Mouse (Mus musculus) forelimb bud, embryonic 11.5 days (tissue): ENCODE measurements around the gene Sh3bgrl.
"Not testable (repeated sequence)": the region's sequence is repeated elsewhere in the genome, so short reads cannot be mapped to it uniquely, and the experiment has no call there.

Source experiments
- DNase-seq: peaks from one replicate; pipeline ENCODE4 v3.0.0-alpha.2; 2012; ENCODE audit warnings: low read depth, low spot score

Gene Sh3bgrl

GRCm38 (mm10) chrX:109095245-109096242 lies at the start of gene Sh3bgrl:
Sh3bgrl (plus strand) TSS chrX:109095365.
- DNase-seq: peak; percentile 85

GRCm38 (mm10) chrX:109047773-109048172 lies 47.4 kb upstream of the Sh3bgrl start:
- DNase-seq: no peak

- no peak for DNase-seq
These were observed 23.4 kb upstream of the Sh3bgrl start for GRCm38 (mm10) chrX:109071719-109072118.

- no peak for DNase-seq
These were observed 19.4 kb upstream of the Sh3bgrl start for GRCm38 (mm10) chrX:109075716-109076115.

GRCm38 (mm10) chrX:109076355-109076754 lies 18.8 kb upstream of the Sh3bgrl start:
- DNase-seq: no peak

DNA sequence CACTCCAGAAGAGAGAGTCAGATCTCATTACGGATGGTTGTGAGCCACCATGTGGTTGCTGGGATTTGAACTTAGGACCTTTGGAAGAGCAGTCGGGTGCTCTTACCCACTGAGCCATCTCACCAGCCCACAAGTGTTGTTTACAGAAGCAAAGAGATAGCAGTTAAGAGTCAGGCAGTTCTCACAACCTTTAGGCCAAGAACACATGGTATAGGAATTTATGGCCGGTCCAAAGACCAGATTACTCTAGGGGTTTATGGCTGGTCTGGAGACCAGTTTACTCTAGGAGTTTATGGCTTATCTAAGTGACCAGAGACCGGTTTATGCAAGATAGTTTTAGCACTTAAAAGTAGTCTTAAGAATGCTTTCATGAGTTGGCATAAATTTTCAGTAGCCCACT lies 15.8 kb upstream of the Sh3bgrl start:
- DNase-seq: not testable (repeated sequence)

GRCm38 (mm10) chrX:109087073-109087472 lies 8.1 kb upstream of the Sh3bgrl start:
- no peak for DNase-seq

DNA sequence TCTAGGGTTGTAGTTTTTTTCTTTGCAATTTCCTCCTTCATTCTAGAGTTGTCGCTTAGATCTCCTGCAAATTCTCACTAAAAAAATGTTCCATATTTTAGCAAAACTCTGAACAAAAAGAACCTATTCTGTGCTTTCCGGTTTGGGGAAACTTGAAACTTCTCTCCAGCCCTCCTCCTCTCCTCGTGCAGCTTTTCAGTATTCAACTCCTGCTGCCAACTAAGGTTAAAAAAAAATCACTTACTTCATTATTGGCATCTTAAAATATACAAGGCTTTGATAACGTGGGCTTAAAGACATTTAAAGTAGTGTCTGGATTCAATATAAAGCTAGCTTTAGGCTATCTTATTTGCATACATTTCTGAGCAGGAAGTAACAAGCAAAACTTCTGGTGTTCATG lies 365 bp upstream of the Sh3bgrl start:
- peak; percentile 11 for DNase-seq

DNA sequence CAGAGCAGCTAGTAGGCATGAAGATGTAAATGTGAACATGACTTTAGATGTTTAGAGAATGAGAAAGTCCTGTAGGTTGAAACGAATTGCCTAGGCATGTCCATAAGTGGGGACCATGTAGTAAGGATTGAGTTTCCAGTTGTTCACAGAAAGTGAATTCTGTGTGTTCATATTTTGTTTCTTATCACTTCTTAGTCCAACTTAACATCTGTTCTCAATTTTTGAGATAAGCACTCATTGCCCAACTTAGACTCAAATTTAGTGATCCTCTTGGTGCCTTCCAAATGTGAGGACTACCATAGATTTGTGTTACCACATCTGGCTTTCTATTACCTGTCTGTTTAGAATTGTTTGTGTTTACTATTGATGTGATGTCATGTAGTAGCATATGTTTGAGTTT lies 3.3 kb downstream of the Sh3bgrl start:
- no peak for DNase-seq

- no peak for DNase-seq
These were observed 5.3 kb downstream of the Sh3bgrl start for GRCm38 (mm10) chrX:109100441-109100840.

- no peak for DNase-seq
These were observed 13.1 kb downstream of the Sh3bgrl start for GRCm38 (mm10) chrX:109108117-109108805.

- DNase-seq: no peak
These were observed 17.7 kb downstream of the Sh3bgrl start for GRCm38 (mm10) chrX:109112885-109113284.

DNA sequence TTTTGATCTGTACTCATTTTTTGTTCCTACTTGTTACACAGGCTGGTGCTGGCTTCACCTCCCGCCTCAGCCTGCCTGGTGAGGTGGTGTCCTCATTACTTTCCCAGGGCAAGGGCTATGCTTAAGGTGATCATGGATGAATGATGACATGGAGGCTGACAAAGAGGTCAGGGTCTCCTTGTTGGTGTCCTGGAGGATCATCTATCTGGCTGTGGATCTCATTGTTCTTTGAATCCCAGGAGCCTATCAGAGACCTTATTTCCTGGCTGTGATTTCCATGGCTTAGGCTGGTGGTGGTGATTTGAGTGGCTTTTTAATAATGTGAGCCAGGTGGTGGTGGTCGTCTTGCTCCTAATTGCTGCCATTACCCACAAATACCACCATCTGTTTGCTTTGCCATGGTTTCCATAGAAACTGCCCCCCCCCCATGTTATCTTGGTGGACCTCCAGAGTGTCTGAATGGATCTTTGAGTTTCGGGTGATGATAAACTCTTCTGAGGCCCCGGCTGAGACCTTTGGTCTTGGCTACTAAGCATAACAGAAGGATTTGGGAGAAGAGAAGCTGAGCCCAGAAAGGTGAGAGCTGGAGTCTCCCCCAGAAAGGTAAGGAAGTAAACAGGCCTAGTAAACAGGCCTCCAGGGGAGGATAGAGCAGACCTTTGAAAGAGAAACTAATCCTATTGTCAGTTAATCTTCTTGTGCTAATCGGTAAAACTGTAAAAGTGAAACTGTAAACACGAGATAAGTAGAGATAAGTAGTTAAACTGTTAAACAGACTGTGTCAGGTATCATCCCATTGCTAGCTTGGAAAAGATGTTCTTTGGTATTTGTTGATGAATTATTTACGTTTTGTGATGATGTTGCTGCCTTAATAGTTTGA lies 18.5 kb downstream of the Sh3bgrl start:
- no peak for DNase-seq

GRCm38 (mm10) chrX:109119829-109120826 lies 25.0 kb downstream of the Sh3bgrl start:
- no peak for DNase-seq

DNA sequence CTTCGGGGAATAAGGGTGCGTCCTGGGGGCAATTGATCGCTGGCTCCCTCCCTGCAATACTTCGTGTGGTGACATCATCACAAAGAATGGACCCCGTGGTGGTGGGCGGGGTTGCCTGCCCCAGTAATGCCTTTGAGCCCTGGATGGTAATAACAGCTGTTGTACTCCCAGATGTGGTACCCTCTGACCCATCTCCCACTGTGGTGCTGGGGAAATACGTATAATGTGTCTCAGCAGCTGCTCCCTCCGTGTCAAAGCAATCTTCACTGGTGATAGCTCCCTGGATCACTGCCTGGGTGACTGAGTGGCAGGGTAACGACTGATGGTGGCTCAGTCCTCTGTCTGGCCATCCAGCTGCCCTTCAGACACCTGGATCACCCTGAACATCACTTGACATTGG lies 26.0 kb downstream of the Sh3bgrl start:
- DNase-seq: no peak

GRCm38 (mm10) chrX:109122670-109123069 lies 27.5 kb downstream of the Sh3bgrl start:
- DNase-seq: no peak

- no peak for DNase-seq
These were observed 28.6 kb downstream of the Sh3bgrl start for GRCm38 (mm10) chrX:109123762-109124161.

- DNase-seq: no peak
These were observed 31.7 kb downstream of the Sh3bgrl start for GRCm38 (mm10) chrX:109126847-109127246.

DNA sequence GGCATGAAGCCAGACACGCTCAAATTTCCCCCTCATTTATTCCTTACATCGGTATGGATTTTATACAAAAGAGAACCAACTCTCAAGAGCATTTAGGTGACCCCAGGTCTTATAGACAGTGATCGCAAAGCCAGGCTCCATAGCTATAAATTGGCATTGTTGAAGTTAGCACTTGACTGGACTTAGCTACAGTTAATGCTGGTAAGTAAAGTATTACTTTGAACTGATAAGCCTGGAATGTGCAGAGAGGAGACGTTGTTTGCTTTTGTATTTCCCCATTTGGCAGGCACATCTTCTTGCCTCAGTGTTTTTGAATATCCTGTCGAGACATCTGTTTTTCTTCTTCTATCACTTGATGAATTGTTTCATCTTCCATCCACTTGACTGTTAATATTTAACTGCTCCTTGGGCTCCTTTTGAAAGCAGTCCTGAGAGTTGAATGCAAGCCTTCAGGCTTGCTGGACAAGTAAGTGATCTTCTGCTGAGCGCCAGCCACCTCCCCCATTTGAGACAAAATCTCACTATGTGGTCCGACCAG lies 32.5 kb downstream of the Sh3bgrl start:
- DNase-seq: no peak

DNA sequence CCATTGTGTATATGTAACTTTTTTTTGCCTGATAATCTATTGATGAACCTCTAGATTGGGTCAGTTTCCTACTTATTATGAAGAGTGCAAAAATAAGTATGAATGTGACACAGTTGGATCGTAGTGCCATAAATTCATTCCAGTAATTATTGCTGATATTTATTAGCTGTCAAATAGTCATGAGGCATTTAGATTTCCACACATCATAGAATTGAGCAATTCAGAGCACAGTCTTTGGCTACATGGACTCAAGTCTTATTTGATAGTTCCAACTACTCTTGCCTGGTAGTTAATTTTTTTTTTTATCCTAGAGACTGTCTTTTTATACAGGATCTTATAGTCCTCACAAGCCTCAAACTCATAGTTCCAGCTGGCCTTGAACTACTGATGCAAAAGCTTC lies 34.9 kb downstream of the Sh3bgrl start:
- no peak for DNase-seq
